Mouse (Mus musculus) C2C12 (cell line): Measurements from ENCODE around the gene Rpl10a. TPM values are rescaled to one million over a fixed set of nuclear protein-coding genes. Genes with fewer than 3 reads are reported as not detected.
A peak's percentile ranks its signal among the peaks of the same experiment; 100 is the strongest.

ENCODE experiments used
- H3K27me3 ChIP-seq: one replicate; pipeline ENCODE4 v1.6.1; 2011; ENCODE audit not compliant: control insufficient read depth, insufficient read depth, insufficient read length
- H3K36me3 ChIP-seq: one replicate; pipeline ENCODE4 v1.6.1; 2011; ENCODE audit not compliant: control insufficient read depth, insufficient read depth
- H3K4me3 ChIP-seq: one replicate; pipeline ENCODE4 v1.5.1; 2011; ENCODE audit warnings: mild to moderate bottlenecking, control low read depth; ENCODE audit not compliant: poor library complexity, insufficient read depth, severe bottlenecking
- H3K79me2 ChIP-seq: one replicate; pipeline ENCODE4 v1.6.1; 2011; ENCODE audit not compliant: control insufficient read depth, insufficient read depth
- H3K79me3 ChIP-seq: one replicate; pipeline ENCODE4 v1.6.1; 2011; ENCODE audit warnings: low read depth, control low read depth
- H3ac ChIP-seq: one replicate; pipeline ENCODE3; 2011; ENCODE audit warnings: low read depth; ENCODE audit not compliant: control insufficient read depth, insufficient read length
- CEBPB ChIP-seq: IDR thresholded peaks from one replicate; pipeline ENCODE4 v1.6.1; 2011; ENCODE audit warnings: low read depth, mild to moderate bottlenecking, control low read depth, moderate library complexity
- CTCF ChIP-seq: IDR thresholded peaks from one replicate; pipeline ENCODE4 v1.5.1; 2011; ENCODE audit not compliant: control insufficient read depth, insufficient read depth, insufficient read length
- FOSL1 ChIP-seq: IDR thresholded peaks from one replicate; pipeline ENCODE4 v1.8.0; 2011; ENCODE audit warnings: mild to moderate bottlenecking, low read length; ENCODE audit not compliant: poor library complexity, insufficient read depth, severe bottlenecking
- MAX ChIP-seq: IDR thresholded peaks from one replicate; pipeline ENCODE4 v1.6.1; 2011; ENCODE audit warnings: mild to moderate bottlenecking, control low read depth
- MYOD1 ChIP-seq: IDR thresholded peaks from one replicate; pipeline ENCODE4 v1.6.1; 2011; ENCODE audit warnings: low read depth; ENCODE audit not compliant: control insufficient read depth, insufficient read length
- MYOG ChIP-seq: IDR thresholded peaks from one replicate; pipeline ENCODE4 v1.6.1; 2011; ENCODE audit not compliant: control insufficient read depth, insufficient read length; ENCODE audit errors: extremely low read depth
- USF1 ChIP-seq: IDR thresholded peaks from one replicate; pipeline ENCODE4 v1.6.1; 2011; ENCODE audit warnings: low read depth, mild to moderate bottlenecking, control low read depth, moderate library complexity
- polyA plus RNA-seq: library from polyadenylated mRNA; unstranded; fragments of >200 nt; fragmentation: generic; extraction: Trizol; gene quantifications from one replicate; pipeline ENCODE4 v1.2.1, GENCODE M21; 2012; ENCODE audit warnings: missing spikeins

Gene Rpl10a
- polyA plus RNA-seq, 1 experiment: 3,499 TPM

DNA sequence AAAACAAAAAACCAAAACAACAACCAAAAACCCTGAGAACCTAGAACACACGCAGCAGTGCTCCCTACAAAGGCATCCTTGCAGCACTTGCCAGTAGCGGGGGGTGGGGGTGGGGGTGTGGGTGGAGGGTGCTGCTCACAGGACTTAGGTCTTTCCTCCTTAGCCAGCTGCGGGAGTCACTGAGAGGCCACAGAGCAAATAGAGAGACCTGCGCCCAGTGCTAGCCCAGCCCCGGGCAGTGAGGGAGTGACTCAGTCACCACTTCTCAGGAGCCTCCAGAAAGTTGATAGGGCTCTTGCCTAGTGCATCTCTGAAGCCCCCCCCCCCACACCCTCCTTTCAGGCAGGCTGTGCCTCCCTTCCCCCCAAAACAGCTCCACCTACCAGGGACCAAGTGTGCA lies 40.8 kb downstream of the Rpl10a start:
- H3K36me3 ChIP-seq: no peaks in the 10 kb centered on the region
- no peak for TF ChIP-seq MYOD1
- TF ChIP-seq MAX: no peak
- no peak for TF ChIP-seq CEBPB
- no peak for TF ChIP-seq FOSL1
- H3K4me3 ChIP-seq: no peak overlapping the region
- no peaks in the 10 kb centered on the region for H3K79me2 ChIP-seq
- no peak overlapping the region for H3ac ChIP-seq
- H3K27me3 ChIP-seq: no peaks in the 10 kb centered on the region
- no peaks in the 10 kb centered on the region for H3K79me3 ChIP-seq

DNA sequence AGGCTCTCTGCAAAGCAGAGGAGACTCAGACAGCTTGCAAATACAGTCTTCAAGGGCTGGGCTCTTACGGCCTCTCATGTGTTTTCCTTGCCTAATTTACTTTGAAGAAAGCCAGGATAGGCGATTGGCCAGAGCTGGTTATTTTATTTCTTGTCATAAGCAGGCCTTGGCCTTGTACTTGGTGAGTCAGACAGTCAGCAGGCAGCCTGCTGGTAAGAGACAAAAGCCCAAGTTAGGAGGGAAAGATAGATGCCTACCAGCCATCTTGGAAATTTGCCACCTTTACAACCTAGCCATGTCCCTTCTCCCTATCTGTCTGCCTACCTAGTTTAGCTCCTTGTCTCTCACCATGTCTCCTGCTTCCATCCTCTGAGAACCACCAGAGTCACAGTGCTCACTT lies 43.0 kb downstream of the Rpl10a start:
- Histone ChIP-seq H3K79me3 (no peaks in the 10 kb centered on the region), H3ac (no peak overlapping the region), H3K36me3 (no peaks in the 10 kb centered on the region), H3K4me3 (no peak overlapping the region), H3K79me2 (no peaks in the 10 kb centered on the region), H3K27me3 (no peaks in the 10 kb centered on the region)
- TF ChIP-seq USF1 (no peak), MAX (no peak), CTCF (no peak), CEBPB (no peak), MYOD1 (no peak), FOSL1 (no peak), MYOG (no peak)

DNA sequence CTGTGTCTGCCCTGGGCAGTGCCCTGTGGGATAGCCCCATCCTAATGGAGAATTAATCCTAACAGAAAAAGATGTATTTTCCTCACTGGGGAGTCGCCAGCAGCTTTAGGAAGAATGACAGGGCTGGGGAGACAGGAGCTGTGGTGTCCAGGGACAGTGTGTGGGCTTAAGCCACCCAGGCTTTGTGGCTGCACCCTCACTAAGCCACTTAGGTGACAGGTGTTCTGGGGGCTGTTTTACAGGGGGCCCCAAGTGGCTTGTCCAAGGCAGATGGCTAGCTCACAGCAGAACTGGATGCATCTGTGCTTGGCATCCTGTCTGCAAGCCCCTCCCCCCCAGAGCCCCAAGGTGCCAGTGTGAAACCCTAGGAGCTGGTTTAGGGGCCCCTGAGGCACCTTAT lies 43.7 kb downstream of the Rpl10a start:
- no peaks in the 10 kb centered on the region for H3K36me3 ChIP-seq
- H3K79me3 ChIP-seq: no peaks in the 10 kb centered on the region
- TF ChIP-seq CEBPB (no peak), CTCF (no peak), MYOG (no peak), MAX (no peak), MYOD1 (no peak)
- no peak overlapping the region for H3K4me3 ChIP-seq
- H3ac ChIP-seq: no peak overlapping the region
- H3K27me3 ChIP-seq: no peaks in the 10 kb centered on the region
- no peaks in the 10 kb centered on the region for H3K79me2 ChIP-seq

DNA sequence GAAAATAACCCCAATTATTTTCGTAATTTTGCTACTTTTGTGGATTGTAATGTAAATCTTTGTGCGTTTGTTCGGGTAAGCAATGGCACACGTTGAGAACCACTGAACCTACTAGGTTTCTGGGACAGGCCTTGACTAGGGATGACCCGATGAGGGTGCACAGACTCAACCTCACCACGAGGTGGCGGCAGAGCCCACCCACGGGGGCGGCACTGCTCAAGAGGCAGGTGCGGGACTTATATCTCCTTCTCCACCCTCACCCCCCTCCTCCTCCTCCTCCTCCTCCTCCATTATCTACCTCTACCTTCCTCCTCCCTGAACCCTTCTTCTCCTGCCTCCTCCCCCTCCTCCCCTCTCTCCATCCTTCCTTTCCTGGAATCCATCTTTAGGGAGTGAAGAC lies 45.5 kb downstream of the Rpl10a start:
- Histone ChIP-seq H3K79me3 (no peaks in the 10 kb centered on the region), H3K4me3 (no peak overlapping the region), H3ac (no peak overlapping the region), H3K36me3 (no peaks in the 10 kb centered on the region), H3K27me3 (no peaks in the 10 kb centered on the region), H3K79me2 (no peaks in the 10 kb centered on the region)
- TF ChIP-seq MAX (no peak), MYOD1 (no peak), CTCF (peak; percentile 86), FOSL1 (no peak), MYOG (no peak)

DNA sequence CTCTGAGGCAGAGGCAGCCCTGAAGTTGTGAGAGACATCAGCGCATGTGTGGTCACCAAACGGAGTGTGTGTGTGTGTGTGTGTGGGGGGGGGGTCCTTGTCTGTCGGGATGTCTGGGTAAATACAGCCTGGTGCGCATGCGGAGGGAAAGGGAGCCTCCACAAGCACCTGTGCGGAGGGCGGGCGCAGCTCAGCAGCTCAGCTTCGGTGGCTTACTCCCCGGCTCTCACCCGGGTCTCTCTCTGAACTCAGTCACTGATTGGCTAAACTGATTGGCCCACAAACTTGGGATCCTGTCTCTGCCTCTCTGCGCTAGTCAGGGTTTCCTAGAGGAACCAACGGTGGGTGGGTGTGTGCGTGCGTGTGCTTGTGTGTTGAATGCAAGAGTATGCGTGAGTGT lies 46.2 kb downstream of the Rpl10a start:
- no peaks in the 10 kb centered on the region for H3K79me2 ChIP-seq
- no peak overlapping the region for H3K4me3 ChIP-seq
- no peak overlapping the region for H3ac ChIP-seq
- no peaks in the 10 kb centered on the region for H3K36me3 ChIP-seq
- no peak for TF ChIP-seq USF1
- no peak for TF ChIP-seq MAX
- TF ChIP-seq MYOG: no peak
- no peak for TF ChIP-seq CEBPB
- no peak for TF ChIP-seq CTCF
- TF ChIP-seq MYOD1: no peak
- no peak for TF ChIP-seq FOSL1
- H3K79me3 ChIP-seq: no peaks in the 10 kb centered on the region
- H3K27me3 ChIP-seq: no peaks in the 10 kb centered on the region

DNA sequence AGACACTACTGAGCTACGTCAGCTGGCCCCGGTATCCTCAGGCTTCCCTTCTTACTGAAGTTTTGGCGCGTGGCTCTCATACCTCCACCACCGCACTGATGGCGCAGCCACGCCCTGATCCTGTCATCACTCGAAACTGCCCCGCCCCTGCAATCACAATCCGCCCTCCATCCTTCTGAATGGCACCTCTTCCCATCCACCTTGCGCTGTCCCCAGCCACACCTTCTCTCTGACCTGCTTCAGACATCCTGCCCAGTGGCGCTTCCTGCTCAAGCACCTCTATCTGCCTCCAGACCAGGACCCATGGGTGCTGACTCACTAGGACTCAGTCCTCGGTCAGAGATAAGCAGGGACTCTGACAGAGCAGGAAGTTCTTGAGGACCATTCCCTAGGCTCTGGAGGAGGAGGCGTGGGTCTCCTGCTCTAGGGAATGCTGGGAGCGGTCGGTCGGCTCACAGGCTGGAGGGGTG lies 47.4 kb downstream of the Rpl10a start:
- TF ChIP-seq MYOG: no peak
- Histone ChIP-seq H3K27me3 (no peaks in the 10 kb centered on the region), H3K79me2 (no peaks in the 10 kb centered on the region), H3ac (no peak overlapping the region), H3K36me3 (no peaks in the 10 kb centered on the region), H3K4me3 (no peak overlapping the region), H3K79me3 (no peaks in the 10 kb centered on the region)
